Mouse (Mus musculus) myocyte (in vitro differentiated cells): ENCODE results near the gene Sh2d7.
"Not testable (repeated sequence)": the region's sequence is repeated elsewhere in the genome, so short reads cannot be mapped to it uniquely, and the experiment has no call there.

Source experiments
- MAX ChIP-seq: IDR thresholded peaks from one replicate; pipeline ENCODE4 v1.6.1; 2011; ENCODE audit warnings: low read depth, mild to moderate bottlenecking, control low read depth
- POLR2A ChIP-seq: IDR thresholded peaks from one replicate; pipeline ENCODE4 v1.6.1; 2011; ENCODE audit warnings: low read depth, mild to moderate bottlenecking, control low read depth, moderate library complexity; ENCODE audit not compliant: insufficient read length
- POLR2AphosphoS2 ChIP-seq: IDR thresholded peaks from one replicate; pipeline ENCODE4 v1.6.1; 2011; ENCODE audit warnings: low read depth, control low read depth; ENCODE audit not compliant: insufficient read length

- TF ChIP-seq POLR2AphosphoS2, POLR2A, MAX: not testable (repeated sequence)
Observed at GRCm38 (mm10) chr9:54593652-54594051, 54.9 kb downstream of the Sh2d7 start.
